Mouse (Mus musculus): ENCODE measurements around the gene Wfdc17. TPM values are rescaled to one million over a fixed set of nuclear protein-coding genes. Genes with fewer than 3 reads are reported as not detected.

Wfdc17 gene
- not detected for total RNA-seq (2023)

GRCm38 (mm10) chr11:83703705-83704104 lies at the start of gene Wfdc17:
TSS of gene Wfdc17 (plus strand) at chr11:83703991.

GRCm38 (mm10) chr11:83662204-83662603 lies 41.6 kb upstream of the Wfdc17 start, which contains the start of gene Ccl4:
TSS of gene Ccl4 (plus strand) at chr11:83662584.

GRCm38 (mm10) chr11:83708715-83709114 lies 4.9 kb downstream of the Wfdc17 start, which contains the start of gene Wfdc18:
TSS of gene Wfdc18 (plus strand) at chr11:83709015.

GRCm38 (mm10) chr11:83746681-83747080 lies 42.9 kb downstream of the Wfdc17 start, which contains the start of gene Wfdc21:
TSS of gene Wfdc21 (plus strand) at chr11:83746940.

GRCm38 (mm10) chr11:83753581-83754181 lies 49.9 kb downstream of the Wfdc17 start, which contains the start of gene Heatr6:
TSS of gene Heatr6 (plus strand) at chr11:83753696.

Other genes with a start within 250 kb of the Wfdc17 start
- gene Mmp28, start 240.9 kb upstream of the Wfdc17 start, total RNA-seq (2023): not detected
- gene Taf15, start 230.9 kb upstream of the Wfdc17 start, total RNA-seq (2023): 141 TPM
- not detected for gene Heatr9, start 181.8 kb upstream of the Wfdc17 start, total RNA-seq (2023)
- gene Ccl5, start 173.5 kb upstream of the Wfdc17 start, total RNA-seq (2023): 52.5 TPM
- 0.44 TPM for gene Ccl9, start 125.4 kb upstream of the Wfdc17 start, total RNA-seq (2023)
- gene Ccl6, start 110.9 kb upstream of the Wfdc17 start, total RNA-seq (2023): 5.0 TPM
- gene Rpl9-ps1, start 58.4 kb upstream of the Wfdc17 start, total RNA-seq (2023): not detected
- 12.7 TPM for gene Ccl3, start 54.6 kb upstream of the Wfdc17 start, total RNA-seq (2023)
- gene Ccl4, start 41.4 kb upstream of the Wfdc17 start, total RNA-seq (2023): 11.0 TPM
- not detected for gene Wfdc18, start 5.0 kb downstream of the Wfdc17 start, total RNA-seq (2023)
- not detected for gene Wfdc21, start 42.9 kb downstream of the Wfdc17 start, total RNA-seq (2023)
- gene Heatr6, start 49.7 kb downstream of the Wfdc17 start, total RNA-seq (2023): 39.2 TPM
- gene Hnf1b, start 146.1 kb downstream of the Wfdc17 start, total RNA-seq (2023): not detected
- 39.1 TPM for gene Ddx52, start 238.1 kb downstream of the Wfdc17 start, total RNA-seq (2023)